Mouse (Mus musculus) right cerebral cortex, postnatal 36 days (tissue): ENCODE results near the gene Cd3e.
"Not testable (repeated sequence)": the region's sequence is repeated elsewhere in the genome, so short reads cannot be mapped to it uniquely, and the experiment has no call there.

ENCODE experiments used
- DNase-seq, 2 experiments: peaks; one replicate each; pipeline ENCODE4 v3.0.0; 2022; ENCODE audit warnings: low spot score in 2 of 2, mixed read lengths in 1 of 2

Gene Cd3e

GRCm38 (mm10) chr9:44979806-44980205 is 29.6 kb downstream of the Cd3e start:
- DNase-seq: no peak

GRCm38 (mm10) chr9:44977813-44978212 is 31.6 kb downstream of the Cd3e start:
- no peak for DNase-seq

- no peak for DNase-seq
These were observed 40.0 kb downstream of the Cd3e start for GRCm38 (mm10) chr9:44969450-44969849.

- DNase-seq: not testable (repeated sequence)
These were observed 41.7 kb downstream of the Cd3e start for GRCm38 (mm10) chr9:44967763-44968162.

GRCm38 (mm10) chr9:44966815-44967242 is 42.6 kb downstream of the Cd3e start:
- DNase-seq: peak; percentile 21 to 32

GRCm38 (mm10) chr9:44965833-44966466 is 43.5 kb downstream of the Cd3e start:
- DNase-seq: no peak

GRCm38 (mm10) chr9:44965126-44965832 is 44.1 kb downstream of the Cd3e start, which contains the start of gene Ube4a:
Gene Ube4a, minus strand, starts transcription at chr9:44965600.
- peak; percentile 99 for DNase-seq

- DNase-seq: no peak
These were observed 55.0 kb downstream of the Cd3e start for GRCm38 (mm10) chr9:44954432-44954831.
